7 mouse cellular contexts compared by ENCODE assay signal in the genomic region with DNA sequence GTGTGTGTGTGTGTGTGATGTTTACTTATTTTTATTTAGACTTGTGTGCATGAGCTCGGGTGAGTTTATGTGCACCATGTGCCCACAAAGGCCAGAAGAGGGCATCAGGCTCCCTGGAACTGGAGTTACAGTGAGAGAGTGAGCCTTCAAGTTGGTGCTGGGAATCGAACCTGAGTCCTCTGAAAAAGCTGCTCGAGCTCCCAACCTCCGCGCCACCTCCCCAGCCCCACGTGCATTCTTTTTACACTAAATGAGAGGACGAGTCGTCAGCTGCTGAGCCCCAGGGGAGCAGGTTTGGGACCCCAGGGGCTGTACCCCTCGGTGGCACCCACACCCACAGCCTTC. TPM values are rescaled to one million over a fixed set of nuclear protein-coding genes. Genes with fewer than 3 reads are reported as not detected.
DNase-seq lines count a peak whose midpoint lies in the region; ATAC-seq and TF ChIP-seq lines count a peak whose summit lies in the region.

No protein-coding gene starts in this region.

- no peak for ATAC-seq in megakaryocyte, adult 5-6 weeks (ENCODE audit: poor library complexity, severe bottlenecking)
- ATAC-seq in embryonic facial prominence, embryonic 12.5 days (ENCODE audit: insufficient number of reproducible peaks, insufficient read depth, low FRiP score, low TSS enrichment) = no peak
- no peak for ATAC-seq in limb, embryonic 11.5 days (ENCODE audit: insufficient number of reproducible peaks, low FRiP score, low TSS enrichment, low read depth)

- TF ChIP-seq POLR2A in small intestine, adult 2 months (IDR thresholded peaks at IDR 0.05; ENCODE audit: low read depth, low read length) = no peak

- peak overlapping the region; percentile 89 for H3K9ac ChIP-seq in embryonic facial prominence, embryonic 12.5 days
- H3K9ac ChIP-seq in limb, embryonic 11.5 days (ENCODE audit: low read length) = peak overlapping the region; percentile 87

- DNase-seq in limb, embryonic 11.5 days (ENCODE audit: low spot score) = no peak
- no peak for DNase-seq in adrenal gland, adult 8-10 months
- no peak for DNase-seq in kidney, postnatal 36 days

- peak overlapping the region; percentile 86 for H3K27ac ChIP-seq in embryonic facial prominence, embryonic 12.5 days
- peak overlapping the region; percentile 79; the same call in 1 of the 2 replicates for H3K27ac ChIP-seq in limb, embryonic 11.5 days (replicated peaks; ENCODE audit: low read depth, low read length)
- peak overlapping the region; percentile 92 for H3K27ac ChIP-seq in small intestine, adult 2 months (ENCODE audit: insufficient read depth, low read depth, low read length)

- peak overlapping the region; percentile 94 for H3K4me3 ChIP-seq in megakaryocyte, embryonic 14.5 days (replicated peaks)
- H3K4me3 ChIP-seq in embryonic facial prominence, embryonic 12.5 days = peak overlapping the region; percentile 92
- H3K4me3 ChIP-seq in limb, embryonic 11.5 days (ENCODE audit: low read depth, low read length) = peak overlapping the region; percentile 78
- peak overlapping the region; percentile 96 for H3K4me3 ChIP-seq in small intestine, adult 2 months (ENCODE audit: low read depth, low read length)

- WGBS in embryonic facial prominence, embryonic 12.5 days = 4% methylated on average over 9 of the region's 9 CpGs
- WGBS in limb, embryonic 11.5 days = 6% methylated on average over 9 of the region's 9 CpGs
- WGBS in small intestine, adult 2 months = 1% methylated on average over 9 of the region's 9 CpGs

- H3K27me3 ChIP-seq in megakaryocyte, embryonic 14.5 days (replicated peaks) = no peaks in the 10 kb centered on the region
- H3K27me3 ChIP-seq in embryonic facial prominence, embryonic 12.5 days = no peaks in the 10 kb centered on the region
- H3K27me3 ChIP-seq in limb, embryonic 11.5 days (ENCODE audit: control insufficient read depth, insufficient read depth, low read length) = no peaks in the 10 kb centered on the region
- H3K27me3 ChIP-seq in small intestine, adult 2 months (ENCODE audit: control insufficient read depth, insufficient read depth, low read length) = no peaks in the 10 kb centered on the region

- H3K36me3 ChIP-seq in megakaryocyte, embryonic 14.5 days (replicated peaks; ENCODE audit: low read length) = peaks cover 51% of the 10 kb centered on the region
- peaks cover 18% of the 10 kb centered on the region for H3K36me3 ChIP-seq in embryonic facial prominence, embryonic 12.5 days
- peaks cover 2% of the 10 kb centered on the region for H3K36me3 ChIP-seq in limb, embryonic 11.5 days (ENCODE audit: control insufficient read depth, insufficient read depth, low read length)
- H3K36me3 ChIP-seq in small intestine, adult 2 months (ENCODE audit: control insufficient read depth, insufficient read depth, low read length) = peaks cover 17% of the 10 kb centered on the region

- H3K4me1 ChIP-seq in megakaryocyte, embryonic 14.5 days = peaks cover 45% of the 10 kb centered on the region
- H3K4me1 ChIP-seq in embryonic facial prominence, embryonic 12.5 days = peaks cover 29% of the 10 kb centered on the region
- H3K4me1 ChIP-seq in limb, embryonic 11.5 days (ENCODE audit: control insufficient read depth, insufficient read depth, low read length) = 0 out of 2 replicates have a peak, but pooled peaks cover 3% of the 10 kb centered on the region
- H3K4me1 ChIP-seq in small intestine, adult 2 months (ENCODE audit: control insufficient read depth, insufficient read depth, insufficient read length, low read length) = 0 out of 2 replicates have a peak, but pooled peaks cover 5% of the 10 kb centered on the region

- no peak for TF ChIP-seq CTCF in small intestine, adult 2 months (IDR thresholded peaks at IDR 0.05; ENCODE audit: extremely low read depth, insufficient read length, insufficient replicate concordance, low read depth, low read length)

- peak overlapping the region; percentile 70 for H3K4me2 ChIP-seq in embryonic facial prominence, embryonic 12.5 days (replicated peaks)
- peak overlapping the region; percentile 57 for H3K4me2 ChIP-seq in limb, embryonic 11.5 days (ENCODE audit: low read depth, severe bottlenecking)

- H3K9me3 ChIP-seq in megakaryocyte, embryonic 14.5 days = no peaks in the 10 kb centered on the region
- no peaks in the 10 kb centered on the region for H3K9me3 ChIP-seq in embryonic facial prominence, embryonic 12.5 days
- H3K9me3 ChIP-seq in limb, embryonic 11.5 days (ENCODE audit: control insufficient read depth, low read length) = no peaks in the 10 kb centered on the region

RNA-seq across cellular contexts. Expression of a gene that starts 0.5 kb away (rescaled TPM):
- polyA plus RNA-seq in megakaryocyte, embryonic 14.5 days (2012; ENCODE audit: insufficient read depth, low replicate concordance) = 1.6 TPM in 1 of 2 replicates, not detected in the other
- 8.5 and 8.7 TPM in 2 replicates for total RNA-seq in megakaryocyte, adult 5-6 weeks (2015)
- 13.4 and 14.1 TPM in 2 replicates for total RNA-seq in megakaryocyte, adult 5-6 weeks (2017)
- polyA plus RNA-seq in embryonic facial prominence, embryonic 12.5 days (2016; fragmentation: Nextera tagmentation; extraction: Ambion mirVana) = 13.2 and 13.8 TPM in 2 replicates
- polyA plus RNA-seq in limb, embryonic 11.5 days (2014; fragmentation: Nextera tagmentation; extraction: Ambion mirVana) = 7.9 and 9.8 TPM in 2 replicates
- polyA plus RNA-seq in small intestine, adult 2 months (2012; rRNA removed) = 4.2 and 8.0 TPM in 2 replicates
- 10 to 100 TPM; 11.0 to 17.8 (median 14.9) TPM for total RNA-seq in adrenal gland, adult 8-10 months (2022)

RNA-seq across cellular contexts. Expression of a gene that starts 0.8 kb away (rescaled TPM):
- polyA plus RNA-seq in megakaryocyte, embryonic 14.5 days (2012; ENCODE audit: insufficient read depth, low replicate concordance) = 10.6 and 14.2 TPM in 2 replicates
- total RNA-seq in megakaryocyte, adult 5-6 weeks (2015) = 20.8 and 23.8 TPM in 2 replicates
- total RNA-seq in megakaryocyte, adult 5-6 weeks (2017) = 4.2 and 5.9 TPM in 2 replicates
- 24.6 and 26.2 TPM in 2 replicates for polyA plus RNA-seq in embryonic facial prominence, embryonic 12.5 days (2016; fragmentation: Nextera tagmentation; extraction: Ambion mirVana)
- 27.4 and 28.7 TPM in 2 replicates for polyA plus RNA-seq in limb, embryonic 11.5 days (2014; fragmentation: Nextera tagmentation; extraction: Ambion mirVana)
- polyA plus RNA-seq in small intestine, adult 2 months (2012; rRNA removed) = 23.3 and 28.9 TPM in 2 replicates
- total RNA-seq in adrenal gland, adult 8-10 months (2022) = 10 to 100 TPM; 14.7 to 31.5 (median 22.8) TPM

RNA-seq across cellular contexts. Expression of a gene that starts 25.8 kb away (rescaled TPM):
- not detected in 2 replicates for polyA plus RNA-seq in megakaryocyte, embryonic 14.5 days (2012; ENCODE audit: insufficient read depth, low replicate concordance)
- not detected in 2 replicates for total RNA-seq in megakaryocyte, adult 5-6 weeks (2015)
- not detected in 2 replicates for total RNA-seq in megakaryocyte, adult 5-6 weeks (2017)
- not detected in 2 replicates for polyA plus RNA-seq in embryonic facial prominence, embryonic 12.5 days (2016; fragmentation: Nextera tagmentation; extraction: Ambion mirVana)
- not detected in 2 replicates for polyA plus RNA-seq in limb, embryonic 11.5 days (2014; fragmentation: Nextera tagmentation; extraction: Ambion mirVana)
- polyA plus RNA-seq in small intestine, adult 2 months (2012; rRNA removed) = 0.05 TPM in 1 of 2 replicates, not detected in the other
- total RNA-seq in adrenal gland, adult 8-10 months (2022) = not detected
